Mouse (Mus musculus): Measurements from ENCODE around the gene Gm340. TPM values are rescaled to one million over a fixed set of nuclear protein-coding genes. Genes with fewer than 3 reads are reported as not detected.

Gene Gm340
- total RNA-seq (2022) = 10 to 100 TPM; 12.5 to 15.6 (median 13.9) TPM

- no peak for DNase-seq (ENCODE audit: low spot score in 2 of 2)
Observed at GRCm38 (mm10) chr19:41581706-41582420, at the start of gene Gm340. Gene Gm340 (plus strand): TSS chr19:41582370.

GRCm38 (mm10) chr19:41534021-41534420 is 48.1 kb upstream of the Gm340 start:
- DNase-seq (ENCODE audit: low spot score in 2 of 2) = no peak

- peak; percentile 9 to 21 for DNase-seq (ENCODE audit: low spot score in 2 of 2)
Observed at GRCm38 (mm10) chr19:41556981-41557380, 25.2 kb upstream of the Gm340 start.

- no peak for DNase-seq (ENCODE audit: low spot score in 2 of 2)
Observed at GRCm38 (mm10) chr19:41557491-41557890, 24.7 kb upstream of the Gm340 start.

- DNase-seq (ENCODE audit: low spot score in 2 of 2) = no peak
Observed at GRCm38 (mm10) chr19:41558891-41559486, 23.2 kb upstream of the Gm340 start.

GRCm38 (mm10) chr19:41560856-41561255 is 21.3 kb upstream of the Gm340 start:
- no peak for DNase-seq (ENCODE audit: low spot score in 2 of 2)

- no peak for DNase-seq (ENCODE audit: low spot score in 2 of 2)
Observed at GRCm38 (mm10) chr19:41568791-41569190, 13.4 kb upstream of the Gm340 start.

- DNase-seq (ENCODE audit: low spot score in 2 of 2) = no peak
Observed at GRCm38 (mm10) chr19:41573700-41574099, 8.5 kb upstream of the Gm340 start.

GRCm38 (mm10) chr19:41577576-41577975 is 4.6 kb upstream of the Gm340 start:
- no peak for DNase-seq (ENCODE audit: low spot score in 2 of 2)

GRCm38 (mm10) chr19:41579311-41579920 is 2.8 kb upstream of the Gm340 start:
- no peak for DNase-seq (ENCODE audit: low spot score in 2 of 2)

- no peak for DNase-seq (ENCODE audit: low spot score in 2 of 2)
Observed at GRCm38 (mm10) chr19:41582918-41583514, 846 bp downstream of the Gm340 start.

- no peak for DNase-seq (ENCODE audit: low spot score in 2 of 2)
Observed at GRCm38 (mm10) chr19:41586752-41587151, 4.6 kb downstream of the Gm340 start.

- no peak for DNase-seq (ENCODE audit: low spot score in 2 of 2)
Observed at GRCm38 (mm10) chr19:41587431-41588222, 5.5 kb downstream of the Gm340 start.

- DNase-seq (ENCODE audit: low spot score in 2 of 2) = no peak
Observed at GRCm38 (mm10) chr19:41589026-41589425, 6.9 kb downstream of the Gm340 start.

- no peak for DNase-seq (ENCODE audit: low spot score in 2 of 2)
Observed at GRCm38 (mm10) chr19:41589681-41590080, 7.5 kb downstream of the Gm340 start.

- DNase-seq (ENCODE audit: low spot score in 2 of 2) = no peak
Observed at GRCm38 (mm10) chr19:41591808-41592207, 9.6 kb downstream of the Gm340 start.

GRCm38 (mm10) chr19:41597170-41597894 is 15.2 kb downstream of the Gm340 start:
- DNase-seq (ENCODE audit: low spot score in 2 of 2) = no peak

GRCm38 (mm10) chr19:41600647-41601046 is 18.5 kb downstream of the Gm340 start:
- no peak for DNase-seq (ENCODE audit: low spot score in 2 of 2)

- DNase-seq (ENCODE audit: low spot score in 2 of 2) = peak; percentile 54 to 55
Observed at GRCm38 (mm10) chr19:41606208-41606987, 24.2 kb downstream of the Gm340 start.

GRCm38 (mm10) chr19:41611683-41612082 is 29.5 kb downstream of the Gm340 start:
- no peak for DNase-seq (ENCODE audit: low spot score in 2 of 2)

Measured in layer of hippocampus, adult 8-10 months (tissue).